Comparison of ENCODE assay signal across 11 mouse cellular contexts in the genomic region with DNA sequence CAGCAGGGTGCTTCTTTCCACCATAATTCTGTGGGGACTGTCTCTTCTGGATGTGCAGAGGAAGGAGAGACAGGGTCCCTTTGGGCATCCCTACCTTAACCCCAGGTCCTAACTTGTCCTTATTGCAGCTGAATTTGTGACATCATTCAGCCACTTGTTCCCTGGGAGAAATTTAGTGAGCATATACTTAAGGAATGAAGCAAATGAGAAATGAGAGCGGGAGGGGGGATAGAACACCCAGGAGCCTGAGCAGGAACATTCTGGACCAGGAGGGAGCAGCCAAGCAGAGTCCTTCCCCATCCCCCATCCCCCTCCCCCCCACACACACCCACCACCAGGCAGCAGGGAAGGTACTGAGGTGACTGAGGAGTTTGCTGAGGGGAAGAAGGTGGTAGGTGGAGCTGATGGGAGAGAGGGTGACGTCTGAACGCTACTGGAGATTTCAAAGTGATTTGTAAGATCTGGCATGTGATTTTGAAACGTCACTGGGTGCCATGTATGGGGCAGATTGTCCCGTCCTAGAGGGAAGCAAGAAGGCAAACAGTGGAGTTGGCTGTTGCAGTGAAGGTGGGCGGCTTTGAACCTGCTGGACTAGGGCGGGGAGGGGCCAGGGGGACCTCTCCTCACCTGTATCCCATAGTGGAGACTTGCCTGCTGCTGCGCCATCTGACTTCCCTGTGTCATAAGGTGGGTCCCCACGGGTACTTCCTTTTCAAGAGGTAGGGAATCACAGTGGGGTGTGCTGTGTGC. TPM values are rescaled to one million over a fixed set of nuclear protein-coding genes. Genes with fewer than 3 reads are reported as not detected.
DNase-seq lines count a peak whose midpoint lies in the region; ATAC-seq and TF ChIP-seq lines count a peak whose summit lies in the region.
"Had no signal": no experiment of that assay in that cellular context is flagged by ENCODE, and none has a peak within 500 bp of the region (broad histone marks: within the 10 kb centered on the region; RNA-seq: fewer than 3 reads in every experiment).

No protein-coding gene starts in this region.

- H3K27ac ChIP-seq in heart, embryonic 11.5 days (ENCODE audit: low read depth, low read length), result no peak overlapping the region
- no peak overlapping the region for H3K27ac ChIP-seq in lung, embryonic 14.5 days (ENCODE audit: low read depth)
- no peak overlapping the region; the same call in 1 of the 2 replicates for H3K27ac ChIP-seq in heart, postnatal 0 days (ENCODE audit: low read depth)

- DNase-seq in heart, adult 18-20 months, result no peak
- DNase-seq in lung, embryonic 14.5 days, result no peak
- no peak for DNase-seq in lung, postnatal 4 days
- DNase-seq in heart, postnatal 0 days (ENCODE audit: low spot score), result no peak
- peak; percentile 6 for DNase-seq in lung, postnatal 10 days
- no peak for DNase-seq in left cerebral cortex, adult 9 months (ENCODE audit: low spot score in 2 of 2)
- no peak for DNase-seq in adrenal gland, adult 8-10 months
- DNase-seq: cerebellum, adult 8-10 months had no signal

- no peak overlapping the region for H3K9ac ChIP-seq in heart, embryonic 11.5 days (ENCODE audit: low read depth, low read length)
- H3K9ac ChIP-seq in lung, embryonic 14.5 days, result no peak overlapping the region
- H3K9ac ChIP-seq in heart, postnatal 0 days (replicated peaks; ENCODE audit: low read depth, low read length), result no peak overlapping the region

- no peak for TF ChIP-seq EP300 in heart, postnatal 0 days (IDR thresholded peaks at IDR 0.05; ENCODE audit: low read depth)

- peaks cover 25% of the 10 kb centered on the region for H3K4me1 ChIP-seq in heart, embryonic 11.5 days (ENCODE audit: control insufficient read depth, insufficient read depth, low read length)
- peaks cover 17% of the 10 kb centered on the region for H3K4me1 ChIP-seq in lung, embryonic 14.5 days (ENCODE audit: insufficient read depth)
- H3K4me1 ChIP-seq in heart, postnatal 0 days (ENCODE audit: control insufficient read depth, insufficient read depth), result 0 out of 2 replicates have a peak, but pooled peaks cover 7% of the 10 kb centered on the region

- no peak for TF ChIP-seq CTCF in lung, embryonic 14.5 days (IDR thresholded peaks at IDR 0.05; ENCODE audit: low read depth)
- no peak for TF ChIP-seq CTCF in heart, postnatal 0 days (IDR thresholded peaks at IDR 0.05; ENCODE audit: low read depth)

- WGBS in heart, embryonic 11.5 days (ENCODE audit: insufficient replicate concordance), result 70% methylated on average over 9 of the region's 9 CpGs
- WGBS in lung, embryonic 14.5 days, result 57% methylated on average over 9 of the region's 9 CpGs
- WGBS in heart, postnatal 0 days, result 72% methylated on average over 9 of the region's 9 CpGs

- H3K4me2 ChIP-seq in heart, embryonic 11.5 days, result peak overlapping the region; percentile 67
- H3K4me2 ChIP-seq in lung, embryonic 14.5 days, result peak overlapping the region; percentile 87; the same call in 1 of the 2 replicates
- peak overlapping the region; percentile 67 for H3K4me2 ChIP-seq in heart, postnatal 0 days (ENCODE audit: low read depth, low read length)

- H3K27me3 ChIP-seq in heart, embryonic 11.5 days (ENCODE audit: control insufficient read depth, insufficient read depth, low read length), result peaks cover 4% of the 10 kb centered on the region; the same call in 1 of the 2 replicates
- no peaks in the 10 kb centered on the region for H3K27me3 ChIP-seq in lung, embryonic 14.5 days (ENCODE audit: insufficient read depth, low read length)
- peaks cover 6% of the 10 kb centered on the region; the same call in 1 of the 2 replicates for H3K27me3 ChIP-seq in heart, postnatal 0 days (ENCODE audit: control insufficient read depth, insufficient read depth, low read length)

- H3K9me3 ChIP-seq in heart, embryonic 11.5 days (replicated peaks; ENCODE audit: control insufficient read depth, low read length), result no peaks in the 10 kb centered on the region
- no peaks in the 10 kb centered on the region for H3K9me3 ChIP-seq in lung, embryonic 14.5 days (ENCODE audit: low read depth, low read length)
- no peaks in the 10 kb centered on the region for H3K9me3 ChIP-seq in heart, postnatal 0 days (replicated peaks; ENCODE audit: control insufficient read depth, low read length)

- ATAC-seq in heart, embryonic 11.5 days (replicated peaks; ENCODE audit: insufficient number of reproducible peaks, low FRiP score, low TSS enrichment), result no peak
- no peak for ATAC-seq in lung, embryonic 14.5 days (ENCODE audit: insufficient read depth)
- ATAC-seq in heart, postnatal 0 days (ENCODE audit: insufficient read depth, low read depth), result no peak

- no peak overlapping the region for H3K4me3 ChIP-seq in heart, embryonic 11.5 days (ENCODE audit: low read depth, low read length)
- H3K4me3 ChIP-seq in lung, embryonic 14.5 days (ENCODE audit: low read depth, low read length), result peak overlapping the region; percentile 47; the same call in 1 of the 2 replicates
- peak overlapping the region; percentile 43 for H3K4me3 ChIP-seq in heart, postnatal 0 days (ENCODE audit: low read depth, low read length)

- no peaks in the 10 kb centered on the region for H3K36me3 ChIP-seq in heart, embryonic 11.5 days (ENCODE audit: control insufficient read depth, insufficient read depth, low read length)
- 0 out of 2 replicates have a peak, but pooled peaks cover 8% of the 10 kb centered on the region for H3K36me3 ChIP-seq in lung, embryonic 14.5 days (ENCODE audit: insufficient read depth)
- no peaks in the 10 kb centered on the region for H3K36me3 ChIP-seq in heart, postnatal 0 days (replicated peaks; ENCODE audit: control insufficient read depth, insufficient read depth, low read length)

RNA-seq across cellular contexts. Expression of gene Lrrc32, which starts 2.5 kb away (rescaled TPM):
- polyA plus RNA-seq in heart, embryonic 11.5 days (2014; fragmentation: Nextera tagmentation; extraction: Ambion mirVana), result 3.9 and 6.4 TPM in 2 replicates
- total RNA-seq in heart, adult 18-20 months (2021), result 1 to 10 TPM; 7.5 to 8.0 TPM
- polyA plus RNA-seq in lung, embryonic 14.5 days (2014; fragmentation: Nextera tagmentation; extraction: Ambion mirVana), result 7.2 and 7.3 TPM in 2 replicates
- total RNA-seq in heart, postnatal 0 days (2014; rRNA removed; ENCODE audit: low replicate concordance), result 10.3 and 11.4 TPM in 2 replicates
- polyA plus RNA-seq in heart, postnatal 0 days (2015; fragmentation: Nextera tagmentation; extraction: Ambion mirVana), result 4.6 and 5.7 TPM in 2 replicates
- total RNA-seq in adrenal gland, adult 8-10 months (2022), result 10 to 100 TPM; 17.4 to 34.0 (median 28.1) TPM

RNA-seq across cellular contexts. Expression of gene Gucy2d, which starts 51.4 kb away (rescaled TPM):
- polyA plus RNA-seq in heart, embryonic 11.5 days (2014; fragmentation: Nextera tagmentation; extraction: Ambion mirVana), result 0.10 TPM in 1 of 2 replicates, not detected in the other
- under 1 TPM in 1 of 2 experiments, not detected in 1; 0.07 TPM for total RNA-seq in heart, adult 18-20 months (2021)
- polyA plus RNA-seq in lung, embryonic 14.5 days (2014; fragmentation: Nextera tagmentation; extraction: Ambion mirVana), result not detected in 2 replicates
- not detected in 2 replicates for total RNA-seq in heart, postnatal 0 days (2014; rRNA removed; ENCODE audit: low replicate concordance)
- polyA plus RNA-seq in heart, postnatal 0 days (2015; fragmentation: Nextera tagmentation; extraction: Ambion mirVana), result 0.08 TPM in 2 replicates
- not detected for total RNA-seq in adrenal gland, adult 8-10 months (2022)
- total RNA-seq: megakaryocyte progenitor cell, adult 5-6 weeks had no signal
- polyA plus RNA-seq: forebrain, embryonic 11.5 days had no signal
